In the genomic region with DNA sequence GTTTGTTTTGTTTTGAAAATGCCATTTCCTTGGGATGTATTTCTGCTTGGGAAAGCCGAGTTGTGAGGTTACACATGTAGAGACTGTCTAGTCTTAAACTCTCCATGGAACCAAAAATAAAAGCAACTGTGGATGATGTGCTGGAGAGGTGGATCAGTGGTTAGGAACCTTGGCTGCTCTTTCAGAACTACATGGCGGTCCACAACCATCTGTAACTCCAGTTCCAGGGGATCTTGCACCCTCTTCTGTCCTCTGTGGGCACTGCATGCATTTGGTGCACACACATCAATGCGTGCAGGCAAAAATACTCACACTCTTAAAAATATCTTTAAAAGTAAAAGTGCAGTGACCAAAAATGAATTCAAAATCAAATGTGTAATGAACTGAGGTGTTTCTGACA, we compare ENCODE assay signal across 9 mouse cellular contexts. TPM values are rescaled to one million over a fixed set of nuclear protein-coding genes. Genes with fewer than 3 reads are reported as not detected.
A peak's percentile ranks its signal among the peaks of the same experiment; 100 is the strongest.
DNase-seq lines count a peak whose midpoint lies in the region; ATAC-seq and TF ChIP-seq lines count a peak whose summit lies in the region.
"Had no signal": no experiment of that assay in that cellular context is flagged by ENCODE, and none has a peak within 500 bp of the region (broad histone marks: within the 10 kb centered on the region; RNA-seq: fewer than 3 reads in every experiment).

No protein-coding gene starts in this region.

- peak; percentile 33; the same call in 1 of the 2 replicates for ATAC-seq in forebrain, postnatal 0 days
- ATAC-seq in forebrain, embryonic 16.5 days, result no peak
- ATAC-seq in lung, embryonic 15.5 days (ENCODE audit: borderline replicate concordance, extremely low read depth, low FRiP score, low TSS enrichment), result no peak

- H3K27ac ChIP-seq in forebrain, postnatal 0 days (ENCODE audit: low read depth, low read length), result no peak overlapping the region
- no peak overlapping the region for H3K27ac ChIP-seq in forebrain, embryonic 16.5 days (ENCODE audit: low read length)
- no peak overlapping the region for H3K27ac ChIP-seq in lung, embryonic 15.5 days

- no peak overlapping the region for H3K9ac ChIP-seq in forebrain, postnatal 0 days
- H3K9ac ChIP-seq in forebrain, embryonic 16.5 days (replicated peaks; ENCODE audit: low read depth, low read length), result no peak overlapping the region
- no peak overlapping the region for H3K9ac ChIP-seq in lung, embryonic 15.5 days

- H3K9me3 ChIP-seq in forebrain, postnatal 0 days (ENCODE audit: low read length), result no peaks in the 10 kb centered on the region
- no peaks in the 10 kb centered on the region for H3K9me3 ChIP-seq in forebrain, embryonic 16.5 days (ENCODE audit: control insufficient read depth, low read length)
- no peaks in the 10 kb centered on the region for H3K9me3 ChIP-seq in lung, embryonic 15.5 days

- 61% methylated on average over 3 of the region's 3 CpGs for WGBS in forebrain, postnatal 0 days
- WGBS in forebrain, embryonic 16.5 days, result 61% methylated on average over 3 of the region's 3 CpGs
- WGBS in lung, embryonic 15.5 days, result 59% methylated on average over 3 of the region's 3 CpGs

- H3K27me3 ChIP-seq in forebrain, postnatal 0 days (ENCODE audit: insufficient read depth, low read length), result no peaks in the 10 kb centered on the region
- H3K27me3 ChIP-seq in forebrain, embryonic 16.5 days (replicated peaks; ENCODE audit: control insufficient read depth, insufficient read depth, low read length), result no peaks in the 10 kb centered on the region
- H3K27me3 ChIP-seq in lung, embryonic 15.5 days, result no peaks in the 10 kb centered on the region

- H3K4me1 ChIP-seq in forebrain, postnatal 0 days (ENCODE audit: insufficient read depth), result 0 out of 2 replicates have a peak, but pooled peaks cover 3% of the 10 kb centered on the region
- H3K4me1 ChIP-seq in forebrain, embryonic 16.5 days (replicated peaks; ENCODE audit: control insufficient read depth, insufficient read depth, low read length), result peaks cover 11% of the 10 kb centered on the region
- H3K4me1 ChIP-seq in lung, embryonic 15.5 days, result peaks cover 11% of the 10 kb centered on the region

- DNase-seq in forebrain, postnatal 0 days, result peak; percentile 59
- DNase-seq in right cerebral cortex, postnatal 14 days, result peak; percentile 19
- no peak for DNase-seq in right cerebral cortex, adult 18-20 months
- DNase-seq in embryo, embryonic 10 days (ENCODE audit: low spot score), result peak; percentile 70
- DNase-seq in thymus, postnatal 25 days, result peak; percentile 67
- DNase-seq in right cerebral cortex, postnatal 4 days, result no peak

- peak; percentile 75 for TF ChIP-seq CTCF in forebrain, postnatal 0 days (IDR thresholded peaks at IDR 0.05; ENCODE audit: low read depth)

- H3K4me2 ChIP-seq in forebrain, postnatal 0 days (ENCODE audit: low read depth), result no peak overlapping the region
- H3K4me2 ChIP-seq in forebrain, embryonic 16.5 days (ENCODE audit: low read length), result no peak overlapping the region
- H3K4me2 ChIP-seq in lung, embryonic 15.5 days, result 0 out of 2 replicates have a peak overlapping the region, but pooled peaks have one; percentile 83

- no peak overlapping the region for H3K4me3 ChIP-seq in forebrain, postnatal 0 days (ENCODE audit: low read depth, low read length)
- no peak overlapping the region for H3K4me3 ChIP-seq in forebrain, embryonic 16.5 days (replicated peaks; ENCODE audit: low read length)
- no peak overlapping the region for H3K4me3 ChIP-seq in lung, embryonic 15.5 days

- peaks cover 12% of the 10 kb centered on the region; the same call in 1 of the 2 replicates for H3K36me3 ChIP-seq in forebrain, postnatal 0 days (ENCODE audit: insufficient read depth)
- peaks cover 6% of the 10 kb centered on the region; the same call in 1 of the 2 replicates for H3K36me3 ChIP-seq in forebrain, embryonic 16.5 days (ENCODE audit: control insufficient read depth, insufficient read depth)
- H3K36me3 ChIP-seq in lung, embryonic 15.5 days, result peaks cover 12% of the 10 kb centered on the region; the same call in 1 of the 2 replicates

RNA-seq across cellular contexts. Expression of gene Amz2, which starts 15.4 kb away (rescaled TPM):
- total RNA-seq in forebrain, postnatal 0 days (2014; rRNA removed), result 200 and 213 TPM in 2 replicates
- 45.5 and 46.2 TPM in 2 replicates for polyA plus RNA-seq in forebrain, postnatal 0 days (2015; fragmentation: Nextera tagmentation; extraction: Ambion mirVana)
- 70.5 and 74.0 TPM in 2 replicates for polyA plus RNA-seq in forebrain, embryonic 16.5 days (2015; fragmentation: Nextera tagmentation; extraction: Ambion mirVana)
- polyA plus RNA-seq in lung, embryonic 15.5 days (2015; fragmentation: Nextera tagmentation; extraction: Ambion mirVana), result 41.4 and 44.2 TPM in 2 replicates

RNA-seq across cellular contexts. Expression of gene 9930022D16Rik, which starts 27.4 kb away (rescaled TPM):
- total RNA-seq in forebrain, postnatal 0 days (2014; rRNA removed), result not detected in 2 replicates
- polyA plus RNA-seq in forebrain, postnatal 0 days (2015; fragmentation: Nextera tagmentation; extraction: Ambion mirVana), result not detected in 2 replicates
- not detected in 2 replicates for polyA plus RNA-seq in forebrain, embryonic 16.5 days (2015; fragmentation: Nextera tagmentation; extraction: Ambion mirVana)
- not detected in 2 replicates for polyA plus RNA-seq in lung, embryonic 15.5 days (2015; fragmentation: Nextera tagmentation; extraction: Ambion mirVana)
- polyA plus RNA-seq: liver, embryonic 16.5 days had no signal

RNA-seq across cellular contexts. Expression of gene Arsg, which starts 32.1 kb away (rescaled TPM):
- total RNA-seq in forebrain, postnatal 0 days (2014; rRNA removed), result 5.3 and 6.5 TPM in 2 replicates
- 6.9 and 7.8 TPM in 2 replicates for polyA plus RNA-seq in forebrain, postnatal 0 days (2015; fragmentation: Nextera tagmentation; extraction: Ambion mirVana)
- 3.2 and 4.1 TPM in 2 replicates for polyA plus RNA-seq in forebrain, embryonic 16.5 days (2015; fragmentation: Nextera tagmentation; extraction: Ambion mirVana)
- 4.2 TPM in 2 replicates for polyA plus RNA-seq in lung, embryonic 15.5 days (2015; fragmentation: Nextera tagmentation; extraction: Ambion mirVana)

RNA-seq across cellular contexts. Expression of gene Slc16a6, which starts 32.3 kb away (rescaled TPM):
- 6.8 and 9.8 TPM in 2 replicates for total RNA-seq in forebrain, postnatal 0 days (2014; rRNA removed)
- 5.4 and 6.9 TPM in 2 replicates for polyA plus RNA-seq in forebrain, postnatal 0 days (2015; fragmentation: Nextera tagmentation; extraction: Ambion mirVana)
- 4.1 and 5.4 TPM in 2 replicates for polyA plus RNA-seq in forebrain, embryonic 16.5 days (2015; fragmentation: Nextera tagmentation; extraction: Ambion mirVana)
- polyA plus RNA-seq in lung, embryonic 15.5 days (2015; fragmentation: Nextera tagmentation; extraction: Ambion mirVana), result 4.4 and 4.6 TPM in 2 replicates

Comparison
In these comparisons a context has a peak if more than half of its experiments do, and no peak if none do; other contexts are left out.
1. DNase-seq: peak in forebrain, postnatal 0 days (single experiment), right cerebral cortex, postnatal 14 days (single experiment), embryo, embryonic 10 days (single experiment) and thymus, postnatal 25 days (single experiment); none in right cerebral cortex, adult 18-20 months (single experiment) and right cerebral cortex, postnatal 4 days (single experiment).